Mouse (Mus musculus): ENCODE data around the gene Ankrd52.

Ankrd52 gene

DNA sequence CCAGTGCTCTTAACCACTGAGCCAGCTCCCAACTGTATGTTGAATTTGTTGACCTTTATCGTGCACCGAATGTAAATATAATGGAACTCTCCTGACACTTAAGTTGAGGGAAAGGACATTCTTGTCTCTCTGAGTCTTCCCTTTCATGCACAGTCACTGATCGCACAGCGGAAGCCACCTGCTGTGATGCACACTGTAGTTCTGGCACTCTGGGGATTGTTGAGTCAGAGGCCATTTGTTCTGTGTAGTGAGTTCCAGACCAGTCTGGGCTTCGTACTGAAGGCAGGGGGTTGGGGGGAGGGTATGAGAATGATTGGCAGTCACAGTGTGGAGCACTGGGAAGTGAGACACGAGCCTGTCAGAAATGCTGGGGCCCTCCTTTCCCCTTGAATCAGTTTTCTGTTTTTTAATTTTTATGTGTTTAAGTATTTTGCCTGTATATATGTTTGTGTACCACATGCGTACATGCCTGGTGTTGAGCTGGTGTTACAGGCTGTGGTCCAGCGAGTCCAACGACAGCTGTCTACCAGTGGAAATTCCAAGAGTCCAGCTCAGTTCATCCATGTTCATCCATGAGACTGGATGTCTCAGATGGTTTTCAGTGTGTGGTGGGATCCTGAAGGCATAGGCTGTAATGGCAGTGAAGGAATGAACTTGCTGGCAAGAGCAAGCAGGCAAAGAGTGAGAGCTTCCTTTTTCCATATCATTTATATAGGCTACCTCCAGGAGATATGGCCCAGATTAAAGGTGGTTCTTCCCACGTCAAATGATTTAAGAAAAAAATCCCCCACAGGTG, 64.6 kb downstream of the Ankrd52 start:
- DNase-seq, result no peak

DNA sequence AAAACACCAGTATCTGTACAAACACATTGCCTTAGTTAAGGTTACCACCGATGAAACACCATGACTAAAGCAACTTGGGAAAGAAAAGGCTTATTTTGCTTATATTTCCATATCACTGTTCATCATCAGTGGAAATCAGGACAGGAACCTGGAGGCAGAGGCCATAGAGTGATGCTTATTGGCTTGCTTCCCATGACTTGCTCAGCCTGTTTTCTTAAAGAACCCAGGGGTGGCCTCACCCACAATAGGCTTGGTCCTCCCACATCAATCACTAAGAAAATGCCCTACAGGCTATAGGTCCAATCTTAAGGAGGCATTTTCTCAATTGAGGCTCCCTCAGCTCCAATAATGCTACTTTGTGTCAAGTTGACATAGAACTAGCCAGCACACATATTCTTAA, 65.8 kb downstream of the Ankrd52 start:
- DNase-seq, result no peak

DNA sequence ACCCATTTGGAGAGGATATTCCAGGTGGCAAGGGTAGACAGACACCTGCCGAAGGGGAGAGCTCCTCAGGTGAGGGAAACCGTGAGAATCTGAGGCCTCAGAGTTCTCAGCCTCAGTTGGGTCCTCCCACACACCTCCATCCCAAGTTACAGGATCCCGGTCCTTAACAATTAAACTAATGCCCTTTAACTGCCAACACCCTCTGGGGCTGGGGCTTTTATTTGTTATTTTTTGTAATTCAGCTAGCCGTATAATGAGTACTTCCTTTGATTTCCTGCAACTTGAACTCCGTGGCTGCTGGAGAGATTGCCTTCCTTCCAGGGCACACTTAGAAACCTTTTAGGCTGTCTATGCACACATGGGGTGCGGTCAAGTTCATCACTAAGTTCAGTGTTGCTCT, 67.4 kb downstream of the Ankrd52 start:
- no peak for DNase-seq

DNA sequence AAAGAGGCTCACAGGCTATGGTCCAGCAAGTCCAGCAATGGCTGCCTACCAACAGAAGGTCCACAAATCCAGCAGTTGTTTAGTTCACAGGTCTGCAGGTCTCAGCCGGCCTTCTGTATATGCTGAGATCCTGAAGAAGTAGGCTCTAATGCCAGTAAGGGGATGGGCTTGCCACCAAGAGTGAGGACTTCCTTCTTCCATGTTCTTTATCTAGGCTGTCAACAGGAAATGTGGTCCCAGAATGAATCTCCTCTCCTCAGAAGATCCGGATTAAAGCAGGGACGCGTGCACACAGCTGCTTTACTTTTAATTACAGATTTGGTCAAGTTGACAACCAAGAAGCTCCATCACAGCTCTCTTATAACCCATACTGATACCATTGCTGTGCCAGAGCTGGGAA, 68.5 kb downstream of the Ankrd52 start:
- no peak for DNase-seq

DNA sequence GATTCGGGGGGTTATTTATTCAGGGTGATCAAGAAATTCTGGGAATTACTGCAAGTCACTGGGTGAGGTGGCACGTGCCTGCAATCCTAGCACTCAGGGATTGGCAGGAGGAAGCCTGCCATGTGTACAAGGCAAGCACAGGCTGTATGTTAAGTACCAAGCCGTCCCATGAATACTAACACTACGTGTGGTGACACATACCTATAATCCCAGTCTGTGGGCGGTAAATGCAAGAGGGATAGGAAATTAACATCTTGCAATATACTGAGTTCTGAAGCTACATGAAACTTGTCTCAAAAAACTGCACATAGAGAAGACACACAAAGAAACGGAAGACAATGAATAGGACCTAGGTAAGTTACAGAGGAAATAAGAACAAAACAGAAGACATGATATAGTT, 74.1 kb downstream of the Ankrd52 start:
- DNase-seq, result no peak

DNA sequence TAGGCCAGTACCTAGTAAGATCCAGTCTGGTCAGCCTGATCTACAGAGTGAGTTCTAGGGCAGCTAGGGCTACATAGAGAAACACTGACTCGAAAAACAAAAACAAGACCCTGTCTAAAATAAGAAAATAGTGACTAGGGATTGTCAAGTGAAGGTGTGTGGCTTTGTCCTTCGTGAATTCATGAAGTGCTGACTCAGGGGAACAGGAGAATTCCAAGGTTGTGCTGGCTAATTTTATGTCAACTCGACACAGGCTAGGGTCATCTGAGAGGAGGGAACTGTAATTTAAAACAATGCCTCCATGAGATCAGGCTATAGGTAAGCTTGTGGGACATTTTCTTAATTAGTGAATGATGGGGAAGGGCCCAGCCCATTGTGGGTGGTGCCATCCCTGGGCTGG, 77.6 kb downstream of the Ankrd52 start:
- no peak for DNase-seq

DNA sequence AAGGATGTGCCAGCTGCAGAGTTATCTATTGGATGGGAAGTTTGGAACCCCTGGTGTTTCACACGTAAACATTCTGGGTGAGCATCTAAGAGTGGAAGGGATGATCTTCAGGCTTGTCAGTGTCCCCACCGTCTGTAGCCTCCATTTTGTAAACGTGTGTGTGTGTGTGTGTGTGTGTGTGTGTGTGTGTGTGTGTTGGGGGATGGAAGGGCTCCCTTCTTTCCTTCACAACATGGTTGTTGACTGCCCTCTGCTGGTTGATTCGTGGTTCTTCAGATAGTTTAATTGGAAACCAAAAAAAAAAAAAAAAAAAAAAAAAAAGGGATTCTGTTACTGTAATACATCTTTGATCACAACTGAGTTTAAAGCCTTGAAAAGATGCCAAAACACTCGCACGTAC, 78.4 kb downstream of the Ankrd52 start:
- DNase-seq, result peak; percentile 71

DNA sequence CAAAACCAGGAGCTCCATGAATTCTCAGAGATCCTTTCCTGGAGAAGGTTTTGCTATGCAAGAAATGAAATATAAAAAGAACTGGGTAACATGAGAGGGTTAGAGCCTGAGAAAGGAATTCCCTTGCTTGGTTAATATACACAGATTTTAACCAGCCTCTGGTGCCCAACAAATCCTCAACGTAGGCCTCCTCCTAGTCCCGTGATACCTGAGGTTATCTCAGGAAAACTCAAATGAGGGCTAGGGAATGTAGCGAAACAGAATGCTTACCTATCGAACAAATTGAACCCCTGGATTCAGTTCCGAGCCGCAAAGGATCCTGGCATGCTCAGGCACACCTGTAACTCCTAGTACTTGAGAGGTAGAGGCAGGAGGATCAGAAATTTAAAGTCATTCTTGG, 80.8 kb downstream of the Ankrd52 start:
- no peak for DNase-seq

All from right cerebral cortex, adult 18-20 months (tissue).